Mouse (Mus musculus) retina, embryonic 14.5 days (tissue): ENCODE measurements around the gene Grm4.
A peak's percentile ranks its signal among the peaks of the same experiment; 100 is the strongest.

Source experiments
- DNase-seq: peaks from one replicate; pipeline ENCODE4 v3.0.0-alpha.2; 2015; ENCODE audit warnings: low spot score

The Grm4 gene

GRCm38 (mm10) chr17:27511865-27512618 lies 9.2 kb downstream of the Grm4 start:
- DNase-seq: peak; percentile 61

GRCm38 (mm10) chr17:27511125-27511735 lies 10.0 kb downstream of the Grm4 start:
- DNase-seq: no peak

- no peak for DNase-seq
Measured at GRCm38 (mm10) chr17:27510258-27511124, 10.7 kb downstream of the Grm4 start.

GRCm38 (mm10) chr17:27509056-27509455 lies 12.1 kb downstream of the Grm4 start:
- DNase-seq: no peak

GRCm38 (mm10) chr17:27508513-27508912 lies 12.7 kb downstream of the Grm4 start:
- DNase-seq: no peak

- no peak for DNase-seq
Measured at GRCm38 (mm10) chr17:27508002-27508401, 13.2 kb downstream of the Grm4 start.

- DNase-seq: no peak
Measured at GRCm38 (mm10) chr17:27507591-27507945, 13.6 kb downstream of the Grm4 start.

- DNase-seq: no peak
Measured at GRCm38 (mm10) chr17:27506871-27507590, 14.2 kb downstream of the Grm4 start.

- DNase-seq: no peak
Measured at GRCm38 (mm10) chr17:27506362-27506761, 14.8 kb downstream of the Grm4 start.

GRCm38 (mm10) chr17:27505221-27505881 lies 15.9 kb downstream of the Grm4 start:
- DNase-seq: peak; percentile 71

GRCm38 (mm10) chr17:27503869-27504268 lies 17.3 kb downstream of the Grm4 start:
- no peak for DNase-seq

- DNase-seq: no peak
Measured at GRCm38 (mm10) chr17:27502736-27503445, 18.3 kb downstream of the Grm4 start.

- no peak for DNase-seq
Measured at GRCm38 (mm10) chr17:27502288-27502687, 18.9 kb downstream of the Grm4 start.

- peak; percentile 55 for DNase-seq
Measured at GRCm38 (mm10) chr17:27501331-27502251, 19.6 kb downstream of the Grm4 start.

GRCm38 (mm10) chr17:27500811-27501210 lies 20.4 kb downstream of the Grm4 start:
- no peak for DNase-seq

GRCm38 (mm10) chr17:27499080-27499479 lies 22.1 kb downstream of the Grm4 start:
- DNase-seq: no peak

GRCm38 (mm10) chr17:27497798-27498197 lies 23.4 kb downstream of the Grm4 start:
- no peak for DNase-seq

- no peak for DNase-seq
Measured at GRCm38 (mm10) chr17:27495008-27495540, 26.1 kb downstream of the Grm4 start.

GRCm38 (mm10) chr17:27493969-27494368 lies 27.2 kb downstream of the Grm4 start:
- no peak for DNase-seq

GRCm38 (mm10) chr17:27493389-27493788 lies 27.8 kb downstream of the Grm4 start:
- DNase-seq: no peak
